Mouse (Mus musculus) liver, embryonic 13.5 days (tissue): ENCODE data around the gene Flt1. TPM values are rescaled to one million over a fixed set of nuclear protein-coding genes. Genes with fewer than 3 reads are reported as not detected.

ENCODE experiments used
- ATAC-seq: fragments of 200-750 bp; cut with Nextera tagmentation; 2 replicates; pipeline ENCODE4 v1.8.0; 2017; ENCODE audit warnings: low read depth, mild to moderate bottlenecking, moderate number of reproducible peaks, moderate library complexity
- DNase-seq: peaks from one replicate; pipeline ENCODE4 v3.0.0; 2022
- H3K27ac ChIP-seq: fragments of 300-500 bp; sonication (generic); 2 replicates; pipeline ENCODE4 v1.5.1; 2015; ENCODE audit warnings: moderate library complexity, mild to moderate bottlenecking, inconsistent platforms
- H3K27me3 ChIP-seq: fragments of 300-500 bp; sonication (generic); 2 replicates; pipeline ENCODE4 v1.6.1; 2015; ENCODE audit warnings: mild to moderate bottlenecking, inconsistent platforms
- H3K36me3 ChIP-seq: fragments of 300-500 bp; sonication (generic); 2 replicates; pipeline ENCODE4 v1.6.1; 2015; ENCODE audit warnings: mild to moderate bottlenecking, inconsistent platforms
- H3K4me1 ChIP-seq: fragments of 300-500 bp; sonication (generic); replicated peaks from 2 replicates; pipeline ENCODE4 v1.6.1; 2015; ENCODE audit warnings: inconsistent platforms
- H3K4me2 ChIP-seq: fragments of 300-500 bp; sonication (generic); 2 replicates; pipeline ENCODE4 v1.6.1; 2015; ENCODE audit warnings: inconsistent platforms, mild to moderate bottlenecking, moderate library complexity
- H3K4me3 ChIP-seq: fragments of 300-500 bp; sonication (generic); replicated peaks from 2 replicates; pipeline ENCODE4 v1.5.1; 2015; ENCODE audit warnings: mild to moderate bottlenecking, inconsistent platforms
- H3K9ac ChIP-seq: fragments of 300-500 bp; sonication (generic); 2 replicates; pipeline ENCODE4 v1.6.1; 2015; ENCODE audit warnings: mild to moderate bottlenecking, inconsistent platforms
- H3K9me3 ChIP-seq: fragments of 300-500 bp; sonication (generic); replicated peaks from 2 replicates; pipeline ENCODE4 v1.6.1; 2016; ENCODE audit warnings: inconsistent platforms
- WGBS: fragments of 180-500 bp; shearing (Covaris S2); methylation state at CpG from one replicate; pipeline ENCODE4 v1.1.7; 2015; ENCODE audit not compliant: insufficient replicate concordance; 5-methylcytosine and 5-hydroxymethylcytosine counted together
- polyA plus RNA-seq: library from polyadenylated mRNA; unstranded; fragments of >200 nt; fragmentation: Nextera tagmentation; extraction: Ambion mirVana; gene quantifications from 2 replicates; pipeline ENCODE4 v1.2.1, GENCODE M21; 2015

Gene Flt1
- polyA plus RNA-seq, 1 experiment from 2014 or later = 2.8 TPM

DNA sequence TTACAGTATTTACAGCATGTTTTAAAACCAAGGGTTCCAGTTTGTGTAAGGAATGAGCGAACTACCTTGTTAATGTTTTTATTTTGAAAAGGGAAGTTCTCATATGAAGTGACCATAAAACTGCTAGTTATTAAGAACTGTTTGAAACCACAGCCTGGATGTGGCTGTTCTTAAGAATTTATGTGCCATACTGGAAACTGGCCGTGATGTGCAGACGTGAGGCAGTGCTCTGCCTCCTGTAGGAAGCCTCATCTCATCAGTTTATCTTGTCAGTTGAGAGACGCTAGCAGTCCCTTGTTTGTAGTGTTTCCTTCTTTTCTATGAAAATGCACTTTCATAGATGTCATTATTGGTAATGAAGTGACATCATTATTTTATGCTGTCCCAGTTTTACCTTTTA lies 186.0 kb downstream of the Flt1 start:
- DNase-seq = no peak
- peaks cover 80% of the 10 kb centered on the region for H3K36me3 ChIP-seq

GRCm38 (mm10) chr5:147539409-147539808 lies 186.4 kb downstream of the Flt1 start:
- no peak overlapping the region for H3K4me3 ChIP-seq
- no peaks in the 10 kb centered on the region for H3K27me3 ChIP-seq
- H3K36me3 ChIP-seq = peaks cover 80% of the 10 kb centered on the region
- no peak overlapping the region for H3K4me2 ChIP-seq
- ATAC-seq = no peak
- no peak overlapping the region for H3K9ac ChIP-seq
- H3K9me3 ChIP-seq = no peaks in the 10 kb centered on the region
- no peak for DNase-seq
- H3K4me1 ChIP-seq = no peaks in the 10 kb centered on the region
- no peak overlapping the region for H3K27ac ChIP-seq
- 88% methylated on average over 4 of the region's 4 CpGs for WGBS

More for the DNA sequence above, 186.0 kb downstream of the Flt1 start:
- H3K9me3 ChIP-seq = no peaks in the 10 kb centered on the region
- no peak for ATAC-seq
- H3K4me3 ChIP-seq = no peak overlapping the region
- WGBS = 84% methylated on average over 4 of the region's 4 CpGs
- H3K4me2 ChIP-seq = no peak overlapping the region
- H3K27me3 ChIP-seq = no peaks in the 10 kb centered on the region
- no peaks in the 10 kb centered on the region for H3K4me1 ChIP-seq
- no peak overlapping the region for H3K9ac ChIP-seq
- H3K27ac ChIP-seq = no peak overlapping the region

DNA sequence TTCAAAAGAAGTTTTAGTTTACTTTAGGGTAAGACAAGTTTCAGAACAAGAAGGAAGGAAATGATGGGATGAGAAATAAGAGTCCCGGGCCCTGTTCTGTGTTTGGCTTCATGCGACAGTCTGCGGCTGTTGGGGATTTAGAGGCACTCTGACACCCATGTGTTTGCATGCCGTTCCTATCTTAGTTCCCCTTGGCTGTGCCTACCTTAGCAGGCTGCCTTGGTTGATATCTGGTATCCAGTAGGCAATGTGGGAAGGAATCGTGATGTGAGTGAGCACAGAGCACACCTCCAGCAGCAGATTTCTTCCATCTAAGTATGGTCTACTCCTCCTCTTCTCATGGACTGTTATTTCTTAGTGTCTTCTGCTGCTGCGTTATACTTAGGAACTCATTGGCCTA lies 193.8 kb downstream of the Flt1 start:
- H3K9me3 ChIP-seq = no peaks in the 10 kb centered on the region
- no peak for ATAC-seq
- no peak overlapping the region for H3K4me3 ChIP-seq
- no peaks in the 10 kb centered on the region for H3K4me1 ChIP-seq
- H3K9ac ChIP-seq = no peak overlapping the region
- no peaks in the 10 kb centered on the region for H3K27me3 ChIP-seq
- no peak overlapping the region for H3K27ac ChIP-seq
- peaks cover 71% of the 10 kb centered on the region for H3K36me3 ChIP-seq
- DNase-seq = no peak
- no peak overlapping the region for H3K4me2 ChIP-seq
- WGBS = 75% methylated on average over 6 of the region's 6 CpGs

GRCm38 (mm10) chr5:147527788-147528187 lies 198.0 kb downstream of the Flt1 start:
- no peaks in the 10 kb centered on the region for H3K27me3 ChIP-seq
- WGBS = 42% methylated on average over 3 of the region's 3 CpGs
- no peak for DNase-seq
- no peaks in the 10 kb centered on the region for H3K4me1 ChIP-seq
- no peak for ATAC-seq
- H3K4me2 ChIP-seq = no peak overlapping the region
- H3K4me3 ChIP-seq = no peak overlapping the region
- no peak overlapping the region for H3K27ac ChIP-seq
- H3K36me3 ChIP-seq = peaks cover 67% of the 10 kb centered on the region
- H3K9me3 ChIP-seq = no peaks in the 10 kb centered on the region
- H3K9ac ChIP-seq = no peak overlapping the region

DNA sequence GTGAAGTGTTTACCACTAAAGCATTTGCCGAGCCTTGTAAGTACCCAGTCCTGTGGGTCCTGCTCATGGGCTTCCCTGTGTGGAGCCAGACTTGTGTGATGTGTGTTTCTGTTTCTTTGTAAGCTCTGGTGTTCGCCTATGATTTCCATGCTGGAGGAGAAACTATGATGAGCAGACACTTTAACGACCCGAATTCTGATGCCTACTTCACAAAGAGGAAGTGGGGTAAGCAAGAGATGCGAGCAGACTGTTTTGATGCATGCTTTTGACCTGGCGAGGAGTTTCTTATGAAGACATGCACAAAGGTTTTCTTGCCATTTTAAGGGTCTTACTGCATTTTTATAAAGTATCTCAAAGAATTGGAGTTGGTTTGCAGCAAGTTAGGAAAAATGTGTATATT lies 198.8 kb downstream of the Flt1 start:
- no peak for DNase-seq
- no peak for ATAC-seq
- Histone ChIP-seq H3K9ac (no peak overlapping the region), H3K36me3 (peaks cover 70% of the 10 kb centered on the region), H3K4me3 (no peak overlapping the region), H3K27ac (no peak overlapping the region), H3K9me3 (no peaks in the 10 kb centered on the region), H3K27me3 (no peaks in the 10 kb centered on the region), H3K4me2 (no peak overlapping the region), H3K4me1 (no peaks in the 10 kb centered on the region)
- 55% methylated on average over 6 of the region's 6 CpGs for WGBS

Other genes with a start within 250 kb of the Flt1 start
- 312 and 320 TPM in 2 replicates for gene Pomp, start 134.4 kb upstream of the Flt1 start, polyA plus RNA-seq
- 12.9 and 13.9 TPM in 2 replicates for gene Slc46a3, start 168.8 kb upstream of the Flt1 start, polyA plus RNA-seq
- 0.77 and 1.2 TPM in 2 replicates for gene Mtus2, start 231.3 kb upstream of the Flt1 start, polyA plus RNA-seq